Mouse (Mus musculus): ENCODE data around the gene Rims4. TPM values are rescaled to one million over a fixed set of nuclear protein-coding genes. Genes with fewer than 3 reads are reported as not detected.

The Rims4 gene
- 6.7 and 16.7 TPM in 2 replicates for polyA plus RNA-seq (2021; fragmentation: Nextera tagmentation)
- long read RNA-seq, experiment 1, full-length matches to known transcripts: 1 of 60 reads
- long read RNA-seq, experiment 1, partial matches to known transcripts: 1 of 60 reads
- long read RNA-seq, experiment 1, other reads (novel, unspliced or antisense): 58 of 60 reads
- long read RNA-seq, experiment 2, partial matches to known transcripts: 2 of 18 reads
- long read RNA-seq, experiment 2, other reads (novel, unspliced or antisense): 16 of 18 reads

DNA sequence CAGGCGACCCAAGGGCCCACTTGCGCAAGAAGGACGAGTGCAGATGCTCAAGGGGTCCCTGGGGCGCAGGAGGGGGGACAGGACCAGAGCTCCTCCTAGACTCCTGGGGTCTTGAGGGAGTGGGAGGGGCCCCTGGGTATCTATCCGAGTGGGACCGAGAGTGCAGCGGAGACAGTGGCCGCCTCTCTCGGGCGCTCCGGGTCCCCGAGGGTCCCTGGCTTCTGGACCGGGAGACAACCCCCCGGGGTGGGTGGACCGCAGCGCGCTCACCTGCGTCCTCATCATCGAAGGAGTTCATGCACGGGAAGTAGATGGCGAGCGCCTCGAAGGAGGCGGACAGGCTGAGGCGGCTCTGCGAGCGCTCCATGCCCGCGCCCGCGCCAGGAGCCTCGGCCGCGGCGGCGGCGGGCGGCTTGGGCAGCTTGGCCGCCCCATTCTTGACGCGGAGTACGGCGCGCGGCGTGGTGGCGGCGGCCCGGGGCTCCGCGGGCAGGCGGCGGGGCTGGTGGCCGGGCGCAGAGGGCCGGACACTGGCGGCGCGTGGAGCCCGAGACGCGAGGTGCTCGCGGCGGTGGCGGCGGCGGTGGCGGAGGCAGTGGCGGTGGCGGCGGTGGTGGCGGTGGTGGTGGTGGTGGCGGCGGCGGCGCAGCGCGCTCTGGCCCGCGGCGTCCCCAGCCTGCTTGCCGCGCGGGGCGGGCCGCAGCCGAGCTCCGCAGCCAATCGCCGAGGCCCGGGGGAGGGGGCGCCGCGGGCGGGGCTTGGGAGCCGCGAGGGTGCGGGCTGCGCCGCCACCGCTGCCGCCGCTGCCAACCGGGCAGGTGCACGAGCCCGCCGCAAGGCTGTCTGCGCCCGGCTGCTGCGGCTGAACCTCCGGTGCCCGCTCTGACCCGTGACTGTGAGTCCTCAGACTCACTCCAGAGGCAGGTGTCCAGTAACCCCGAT is at the start of gene Rims4:
TSS of gene Rims4 (minus strand) at position 367 of the 942 bp plus-strand sequence.

DNA sequence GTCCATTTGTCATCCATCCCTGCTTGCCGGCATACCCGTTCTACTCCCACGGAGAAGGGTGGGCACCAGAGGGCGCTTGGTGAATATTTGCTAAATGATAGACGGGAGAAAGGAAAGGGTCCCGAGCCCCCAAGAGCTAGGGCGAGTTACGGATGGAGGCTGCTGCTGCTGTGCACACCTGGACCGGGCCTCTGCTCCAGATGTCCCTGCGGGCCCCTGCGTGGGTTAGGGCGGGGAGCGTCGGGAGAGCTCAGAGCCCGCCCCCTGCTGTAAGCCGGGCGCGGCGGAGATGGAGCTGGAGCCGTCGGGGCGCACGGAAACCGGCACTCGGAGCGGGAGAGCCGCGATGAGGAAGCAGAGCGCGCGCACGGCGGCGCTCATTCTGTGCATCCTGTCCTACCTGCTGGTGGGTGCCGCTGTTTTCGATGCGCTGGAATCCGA is 65.0 kb downstream of the Rims4 start, which contains the start of gene Kcnk15:
TSS of gene Kcnk15 (plus strand) at position 191 of the 441 bp plus-strand sequence.

DNA sequence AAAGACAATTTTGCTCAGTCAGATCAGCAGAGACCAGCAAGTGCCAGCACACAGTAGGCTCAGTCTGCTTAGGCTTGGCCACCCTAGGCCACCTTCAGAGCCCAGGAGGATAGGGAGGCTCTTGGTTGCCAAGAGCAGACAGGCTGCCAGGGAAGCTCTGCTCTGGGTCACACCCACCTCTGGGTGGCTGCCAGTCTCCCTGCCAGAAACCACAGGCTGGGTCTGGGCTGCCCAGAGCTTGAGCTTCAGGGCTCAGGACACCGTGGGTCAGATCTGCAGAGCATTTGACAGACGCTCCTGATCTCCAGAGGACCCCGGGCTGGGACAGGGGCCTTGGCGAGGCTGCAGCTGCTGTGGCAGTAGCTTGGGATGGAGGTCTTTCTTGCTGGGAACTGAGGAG is 97.9 kb downstream of the Rims4 start, which contains the start of gene Ccn5:
TSS of gene Ccn5 (plus strand) at position 255 of the 400 bp plus-strand sequence.

Other genes starting within 250 kb of the Rims4 start
- gene Ada, start 168.4 kb downstream of the Rims4 start, polyA plus RNA-seq (2021; fragmentation: Nextera tagmentation): 0.25 and 0.42 TPM in 2 replicates
- 0.38 TPM in 1 of 2 replicates, not detected in the other for gene Ccn5, start 97.8 kb downstream of the Rims4 start, polyA plus RNA-seq (2021; fragmentation: Nextera tagmentation)
- gene Kcnk15, start 65.0 kb downstream of the Rims4 start, polyA plus RNA-seq (2021; fragmentation: Nextera tagmentation): 0.11 and 0.23 TPM in 2 replicates
- gene Ywhab, start 76.3 kb upstream of the Rims4 start, polyA plus RNA-seq (2021; fragmentation: Nextera tagmentation): 525 and 537 TPM in 2 replicates
- 0.21 and 0.78 TPM in 2 replicates for gene Pabpc1l, start 106.8 kb upstream of the Rims4 start, polyA plus RNA-seq (2021; fragmentation: Nextera tagmentation)
- gene Stk4, start 151.6 kb upstream of the Rims4 start, polyA plus RNA-seq (2021; fragmentation: Nextera tagmentation): 13.3 and 21.5 TPM in 2 replicates
- 105 and 112 TPM in 2 replicates for gene Tomm34, start 152.5 kb upstream of the Rims4 start, polyA plus RNA-seq (2021; fragmentation: Nextera tagmentation)

All from left cerebral cortex, adult 6 months (tissue).